Mouse (Mus musculus) E14TG2a.4 (cell line): Measurements from ENCODE around the gene Slc38a9.

ENCODE experiments used
- CTCF ChIP-seq: conservative IDR thresholded peaks from 2 replicates; pipeline ENCODE4 v1.5.1; 2014; ENCODE audit warnings: low read length
- NANOG ChIP-seq: IDR thresholded peaks from 2 replicates; pipeline ENCODE4 v1.6.1; 2014; ENCODE audit warnings: borderline replicate concordance, low read length, mixed read lengths

- no peak for TF ChIP-seq NANOG
- no peak for TF ChIP-seq CTCF
Observed at GRCm38 (mm10) chr13:112755507-112756010, 95.0 kb downstream of the Slc38a9 start.
